Mouse (Mus musculus): ENCODE results near the gene Lhfpl2. TPM values are rescaled to one million over a fixed set of nuclear protein-coding genes. Genes with fewer than 3 reads are reported as not detected.

Lhfpl2 gene
- polyA plus RNA-seq, 1 experiment from 2014 or later: 41.2 TPM

DNA sequence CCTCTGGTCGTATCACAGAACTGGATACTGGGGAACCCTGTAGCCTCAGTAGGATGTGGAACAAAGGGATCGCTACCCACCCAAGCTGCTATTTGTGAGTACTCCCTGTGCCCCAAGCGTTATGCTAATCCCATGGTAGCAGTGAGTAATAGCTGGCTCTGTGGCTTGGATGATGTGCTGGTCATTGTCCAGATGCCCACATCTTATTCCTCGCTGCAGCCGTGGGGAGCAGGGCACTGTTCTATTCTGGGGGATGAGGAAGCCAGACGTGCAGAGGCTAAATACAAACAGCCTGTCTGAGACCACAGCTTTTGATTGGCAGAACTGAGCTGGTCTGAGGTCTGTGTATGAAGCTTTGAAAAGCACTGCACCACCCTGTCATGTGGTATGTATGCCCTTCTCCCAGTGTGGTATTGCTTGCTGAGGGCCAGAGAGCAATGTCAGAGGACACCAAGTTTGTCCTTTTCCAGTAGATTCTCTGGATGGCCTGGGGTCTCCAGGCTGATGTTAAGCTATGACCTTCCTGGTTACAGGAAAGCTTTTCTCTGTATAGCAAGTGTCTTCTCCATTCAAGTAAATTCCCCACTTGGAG lies 111.8 kb downstream of the Lhfpl2 start:
- H3K4me2 ChIP-seq (ENCODE audit: low read depth, low read length): no peak overlapping the region
- ATAC-seq (replicated peaks; ENCODE audit: insufficient number of reproducible peaks, low FRiP score, low TSS enrichment, low read depth) (no peak), DNase-seq (ENCODE audit: low spot score) (no peak)
- H3K27ac ChIP-seq (replicated peaks; ENCODE audit: low read depth, low read length): no peak overlapping the region
- no peak overlapping the region for H3K9ac ChIP-seq (replicated peaks; ENCODE audit: low read length)
- 65% methylated on average over 6 of the region's 6 CpGs for WGBS
- H3K4me3 ChIP-seq (ENCODE audit: low read depth, low read length): no peak overlapping the region
- H3K9me3 ChIP-seq (replicated peaks; ENCODE audit: control insufficient read depth, low read length): no peaks in the 10 kb centered on the region
- no peaks in the 10 kb centered on the region for H3K27me3 ChIP-seq (ENCODE audit: control insufficient read depth, insufficient read depth, low read length)
- no peaks in the 10 kb centered on the region for H3K36me3 ChIP-seq (replicated peaks; ENCODE audit: control insufficient read depth, insufficient read depth, low read depth, low read length)
- peaks cover 2% of the 10 kb centered on the region for H3K4me1 ChIP-seq (ENCODE audit: control insufficient read depth, insufficient read depth, low read length)

DNA sequence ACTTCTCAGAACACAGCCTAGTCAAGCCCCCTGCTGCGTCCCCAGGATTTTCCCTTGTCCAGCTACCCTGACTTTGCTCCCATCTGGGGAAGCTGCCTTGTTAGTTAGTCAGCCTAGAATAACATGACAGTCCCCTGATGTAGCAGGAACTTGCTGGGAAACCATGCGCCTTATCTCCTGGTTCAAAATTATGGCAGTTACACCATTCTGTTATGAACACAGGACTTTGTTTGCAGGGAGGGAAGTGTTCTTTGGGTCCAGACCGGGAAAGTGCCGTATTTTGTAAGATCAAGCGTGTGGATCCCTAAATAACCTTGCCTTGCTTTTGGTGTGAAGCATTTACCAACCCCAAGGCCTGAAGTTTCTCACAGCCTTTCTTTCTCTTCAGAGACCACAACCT lies 114.0 kb downstream of the Lhfpl2 start:
- DNase-seq (ENCODE audit: low spot score) (no peak), ATAC-seq (replicated peaks; ENCODE audit: insufficient number of reproducible peaks, low FRiP score, low TSS enrichment, low read depth) (no peak)
- Histone ChIP-seq H3K4me1 (ENCODE audit: control insufficient read depth, insufficient read depth, low read length) (peaks cover 3% of the 10 kb centered on the region), H3K27ac (replicated peaks; ENCODE audit: low read depth, low read length) (no peak overlapping the region), H3K9me3 (replicated peaks; ENCODE audit: control insufficient read depth, low read length) (no peaks in the 10 kb centered on the region), H3K9ac (replicated peaks; ENCODE audit: low read length) (no peak overlapping the region), H3K36me3 (replicated peaks; ENCODE audit: control insufficient read depth, insufficient read depth, low read depth, low read length) (no peaks in the 10 kb centered on the region), H3K4me2 (ENCODE audit: low read depth, low read length) (no peak overlapping the region), H3K27me3 (ENCODE audit: control insufficient read depth, insufficient read depth, low read length) (no peaks in the 10 kb centered on the region), H3K4me3 (ENCODE audit: low read depth, low read length) (no peak overlapping the region)
- WGBS: 60% methylated on average over 5 of the region's 5 CpGs

DNA sequence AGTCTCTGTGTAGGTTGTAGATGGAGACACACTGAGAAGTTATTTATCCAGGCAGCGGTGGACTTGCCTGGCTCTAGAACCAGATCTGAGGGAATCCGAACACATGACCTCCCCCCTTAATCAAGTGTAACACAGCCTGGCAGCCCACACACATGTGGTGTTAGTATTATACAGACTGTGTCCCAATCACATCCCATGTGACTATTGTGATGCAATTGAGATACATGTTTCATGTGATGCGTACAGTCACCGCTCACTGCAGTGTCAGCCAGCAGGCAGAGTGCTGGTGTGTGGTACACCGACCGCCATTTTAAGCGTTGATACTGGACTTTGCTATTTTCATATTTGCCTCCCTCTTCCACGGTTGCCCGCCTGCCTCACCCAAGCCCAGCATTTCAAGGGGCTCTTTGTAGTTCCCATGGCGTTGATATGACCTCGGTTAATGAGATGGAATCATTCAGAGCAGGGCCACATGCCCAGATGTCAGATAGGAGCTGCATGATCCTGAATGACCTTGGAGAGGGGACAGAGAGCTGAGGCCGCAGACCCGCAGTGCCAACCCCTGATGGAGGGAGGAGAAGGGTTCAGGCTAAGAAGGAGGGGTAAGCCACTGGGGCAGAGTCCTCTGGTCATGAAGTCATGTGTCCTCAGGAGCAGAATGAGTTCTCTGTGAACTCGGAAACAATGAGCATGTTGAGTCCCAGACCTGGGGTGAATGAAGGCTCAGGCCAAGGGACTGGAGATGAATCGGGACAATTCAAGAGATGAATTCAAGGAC lies 115.1 kb downstream of the Lhfpl2 start:
- WGBS: 72% methylated on average over 15 of the region's 15 CpGs
- Histone ChIP-seq H3K9ac (replicated peaks; ENCODE audit: low read length) (no peak overlapping the region), H3K27me3 (ENCODE audit: control insufficient read depth, insufficient read depth, low read length) (no peaks in the 10 kb centered on the region), H3K4me2 (ENCODE audit: low read depth, low read length) (no peak overlapping the region), H3K9me3 (replicated peaks; ENCODE audit: control insufficient read depth, low read length) (no peaks in the 10 kb centered on the region), H3K27ac (replicated peaks; ENCODE audit: low read depth, low read length) (no peak overlapping the region), H3K4me3 (ENCODE audit: low read depth, low read length) (no peak overlapping the region), H3K4me1 (ENCODE audit: control insufficient read depth, insufficient read depth, low read length) (peaks cover 3% of the 10 kb centered on the region), H3K36me3 (replicated peaks; ENCODE audit: control insufficient read depth, insufficient read depth, low read depth, low read length) (no peaks in the 10 kb centered on the region)
- no peak for DNase-seq (ENCODE audit: low spot score)
- no peak for ATAC-seq (replicated peaks; ENCODE audit: insufficient number of reproducible peaks, low FRiP score, low TSS enrichment, low read depth)

DNA sequence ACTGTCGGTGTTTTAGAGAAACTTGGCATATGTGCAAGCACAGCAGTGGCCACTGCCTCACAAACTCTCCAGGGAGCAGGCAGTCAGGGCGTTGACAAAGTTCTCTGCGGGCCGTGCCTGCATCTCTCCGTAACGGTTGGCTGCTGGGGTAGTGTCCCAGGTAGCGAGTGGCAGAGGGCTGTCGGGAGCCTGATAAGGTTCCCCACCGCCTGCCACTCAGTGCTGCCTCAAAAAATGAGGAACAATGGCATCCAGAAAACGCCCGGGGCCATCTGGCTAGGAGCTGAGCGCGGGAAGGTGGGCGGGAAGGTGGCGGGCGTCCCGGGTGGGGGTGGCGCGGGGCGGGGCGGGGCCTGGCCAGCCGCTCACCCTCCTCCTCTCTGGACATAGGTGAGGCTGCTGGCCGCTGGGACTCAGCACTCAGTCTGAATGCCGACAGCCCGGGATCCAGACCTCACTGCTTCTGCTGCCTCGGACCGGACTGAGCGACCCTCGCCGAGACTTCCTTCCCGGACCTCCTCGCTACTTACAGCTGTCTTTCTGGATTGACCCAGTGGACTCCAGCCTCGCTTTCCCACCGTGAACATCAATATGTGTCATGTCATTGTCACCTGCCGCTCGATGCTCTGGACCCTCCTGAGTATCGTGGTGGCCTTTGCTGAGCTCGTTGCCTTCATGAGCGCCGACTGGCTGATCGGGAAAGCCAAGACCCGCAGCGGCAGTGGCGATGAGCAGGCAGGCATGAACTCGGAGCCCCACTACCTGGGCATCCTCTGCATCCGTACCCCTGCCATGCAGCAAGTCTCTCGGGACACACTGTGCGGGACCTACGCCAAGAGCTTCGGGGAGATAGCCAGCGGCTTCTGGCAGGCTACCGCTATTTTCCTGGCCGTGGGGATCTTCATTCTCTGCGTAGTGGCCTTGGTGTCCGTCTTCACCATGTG lies 116.3 kb downstream of the Lhfpl2 start:
- 2% methylated on average over 41 of the region's 55 CpGs for WGBS
- H3K9ac ChIP-seq (replicated peaks; ENCODE audit: low read length): peak overlapping the region; percentile 59
- H3K27me3 ChIP-seq (ENCODE audit: control insufficient read depth, insufficient read depth, low read length): no peaks in the 10 kb centered on the region
- no peaks in the 10 kb centered on the region for H3K9me3 ChIP-seq (replicated peaks; ENCODE audit: control insufficient read depth, low read length)
- ATAC-seq (replicated peaks; ENCODE audit: insufficient number of reproducible peaks, low FRiP score, low TSS enrichment, low read depth): peak; percentile 49; the same call in 1 of the 2 replicates
- peak overlapping the region; percentile 46 for H3K4me3 ChIP-seq (ENCODE audit: low read depth, low read length)
- peak; percentile 70 for DNase-seq (ENCODE audit: low spot score)
- peak overlapping the region; percentile 91 for H3K4me2 ChIP-seq (ENCODE audit: low read depth, low read length)
- H3K4me1 ChIP-seq (ENCODE audit: control insufficient read depth, insufficient read depth, low read length): peaks cover 3% of the 10 kb centered on the region
- H3K36me3 ChIP-seq (replicated peaks; ENCODE audit: control insufficient read depth, insufficient read depth, low read depth, low read length): no peaks in the 10 kb centered on the region
- no peak overlapping the region for H3K27ac ChIP-seq (replicated peaks; ENCODE audit: low read depth, low read length)

DNA sequence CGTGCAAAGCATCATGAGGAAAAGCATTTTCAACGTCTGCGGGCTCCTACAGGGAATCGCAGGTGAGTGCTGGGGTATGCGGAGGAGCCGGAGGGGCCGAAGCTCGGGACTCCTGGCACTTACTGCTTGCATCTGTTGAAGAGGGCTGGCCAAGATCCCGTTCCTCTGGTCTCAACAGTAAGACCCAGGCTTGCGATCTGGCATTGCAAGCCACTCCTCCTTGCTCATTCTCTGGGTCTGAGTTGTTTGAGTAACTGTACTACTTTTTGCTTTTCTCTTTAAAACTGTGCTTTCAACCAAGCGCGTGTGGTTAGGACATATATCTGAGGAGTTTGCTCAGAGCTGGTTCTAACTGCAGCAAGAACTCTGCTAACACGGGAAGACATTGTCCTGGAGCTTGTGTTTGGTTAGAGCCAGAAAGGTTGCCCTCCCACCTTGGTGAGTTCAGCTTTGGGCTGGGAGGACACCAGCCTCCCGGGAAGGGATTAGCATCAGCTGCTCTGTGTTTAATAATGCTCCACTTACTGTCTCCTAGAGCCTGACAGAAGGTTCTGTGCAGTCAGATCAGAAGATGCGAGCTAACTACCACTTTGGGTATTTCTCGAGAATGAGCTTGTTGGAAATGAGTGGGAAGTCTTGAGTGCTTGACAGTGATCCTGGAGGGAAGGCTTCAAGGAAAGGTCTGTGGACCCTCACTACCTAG lies 117.1 kb downstream of the Lhfpl2 start:
- H3K9ac ChIP-seq (replicated peaks; ENCODE audit: low read length): peak overlapping the region; percentile 59
- H3K9me3 ChIP-seq (replicated peaks; ENCODE audit: control insufficient read depth, low read length): no peaks in the 10 kb centered on the region
- no peaks in the 10 kb centered on the region for H3K36me3 ChIP-seq (replicated peaks; ENCODE audit: control insufficient read depth, insufficient read depth, low read depth, low read length)
- no peaks in the 10 kb centered on the region for H3K27me3 ChIP-seq (ENCODE audit: control insufficient read depth, insufficient read depth, low read length)
- no peak overlapping the region for H3K27ac ChIP-seq (replicated peaks; ENCODE audit: low read depth, low read length)
- H3K4me3 ChIP-seq (ENCODE audit: low read depth, low read length): peak overlapping the region; percentile 46
- DNase-seq (ENCODE audit: low spot score): no peak
- WGBS: 18% methylated on average over 16 of the region's 16 CpGs
- H3K4me2 ChIP-seq (ENCODE audit: low read depth, low read length): peak overlapping the region; percentile 91
- peaks cover 3% of the 10 kb centered on the region for H3K4me1 ChIP-seq (ENCODE audit: control insufficient read depth, insufficient read depth, low read length)
- no peak for ATAC-seq (replicated peaks; ENCODE audit: insufficient number of reproducible peaks, low FRiP score, low TSS enrichment, low read depth)

DNA sequence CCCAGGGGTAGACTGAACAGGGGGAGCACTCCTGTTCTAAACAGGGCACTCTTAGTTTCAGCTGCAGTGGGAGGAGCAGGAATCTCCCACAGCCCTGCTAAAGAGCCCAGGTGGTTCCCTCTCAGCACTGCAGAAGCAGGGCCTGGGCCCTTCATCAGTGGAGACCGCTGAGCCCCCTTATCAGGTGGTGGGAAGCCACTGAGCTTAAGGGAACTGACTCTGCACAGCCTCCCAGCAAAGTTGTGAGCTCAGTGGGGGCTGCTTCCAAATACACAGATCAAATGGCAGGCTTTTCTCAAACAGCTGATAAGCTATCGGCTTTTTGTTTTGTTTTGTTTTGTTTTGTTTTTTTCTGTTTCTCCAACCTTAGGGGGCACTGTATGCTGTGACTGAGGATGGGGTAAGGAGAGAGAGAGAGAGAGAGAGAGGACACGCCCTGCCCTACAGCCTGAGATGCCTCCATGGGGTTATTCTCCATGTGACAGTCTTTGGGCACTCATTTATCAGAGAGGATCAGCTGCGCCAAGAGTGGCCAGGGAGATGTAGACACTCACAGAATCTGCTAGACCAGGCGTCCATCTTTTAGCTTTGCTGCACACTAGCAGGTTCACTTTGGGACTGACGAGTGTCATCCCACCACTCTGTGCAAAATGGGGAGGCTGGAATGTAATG lies 117.9 kb downstream of the Lhfpl2 start:
- Histone ChIP-seq H3K4me1 (ENCODE audit: control insufficient read depth, insufficient read depth, low read length) (peaks cover 3% of the 10 kb centered on the region), H3K27me3 (ENCODE audit: control insufficient read depth, insufficient read depth, low read length) (no peaks in the 10 kb centered on the region), H3K9ac (replicated peaks; ENCODE audit: low read length) (no peak overlapping the region), H3K9me3 (replicated peaks; ENCODE audit: control insufficient read depth, low read length) (no peaks in the 10 kb centered on the region), H3K27ac (replicated peaks; ENCODE audit: low read depth, low read length) (no peak overlapping the region), H3K4me3 (ENCODE audit: low read depth, low read length) (no peak overlapping the region), H3K36me3 (replicated peaks; ENCODE audit: control insufficient read depth, insufficient read depth, low read depth, low read length) (no peaks in the 10 kb centered on the region), H3K4me2 (ENCODE audit: low read depth, low read length) (no peak overlapping the region)
- DNase-seq (ENCODE audit: low spot score) (no peak), ATAC-seq (replicated peaks; ENCODE audit: insufficient number of reproducible peaks, low FRiP score, low TSS enrichment, low read depth) (no peak)
- 67% methylated on average over 6 of the region's 6 CpGs for WGBS

DNA sequence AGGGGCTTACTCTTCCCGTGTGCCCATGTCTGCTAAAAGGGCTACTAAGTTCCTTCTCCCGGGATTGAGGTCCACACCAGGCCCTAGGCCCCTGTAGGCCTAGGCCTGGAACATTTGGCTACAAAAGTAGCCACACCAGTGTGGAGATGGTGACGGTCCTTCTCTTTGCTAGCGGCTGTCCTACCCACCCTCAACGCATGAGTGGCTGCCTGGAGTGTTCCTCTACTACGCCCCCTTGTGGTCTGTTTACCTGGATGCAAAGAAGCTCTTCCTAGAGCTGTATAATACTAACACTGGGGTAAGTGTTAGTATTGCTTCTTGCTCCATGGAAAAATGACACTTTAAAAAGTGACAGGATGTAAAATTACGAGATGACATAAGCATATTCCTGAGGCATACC lies 119.6 kb downstream of the Lhfpl2 start:
- DNase-seq (ENCODE audit: low spot score) (peak; percentile 57), ATAC-seq (replicated peaks; ENCODE audit: insufficient number of reproducible peaks, low FRiP score, low TSS enrichment, low read depth) (no peak)
- H3K27me3 ChIP-seq (ENCODE audit: control insufficient read depth, insufficient read depth, low read length): no peaks in the 10 kb centered on the region
- no peaks in the 10 kb centered on the region for H3K9me3 ChIP-seq (replicated peaks; ENCODE audit: control insufficient read depth, low read length)
- H3K27ac ChIP-seq (replicated peaks; ENCODE audit: low read depth, low read length): no peak overlapping the region
- H3K4me1 ChIP-seq (ENCODE audit: control insufficient read depth, insufficient read depth, low read length): peaks cover 3% of the 10 kb centered on the region
- no peak overlapping the region for H3K4me2 ChIP-seq (ENCODE audit: low read depth, low read length)
- no peak overlapping the region for H3K9ac ChIP-seq (replicated peaks; ENCODE audit: low read length)
- H3K36me3 ChIP-seq (replicated peaks; ENCODE audit: control insufficient read depth, insufficient read depth, low read depth, low read length): no peaks in the 10 kb centered on the region
- 52% methylated on average over 7 of the region's 7 CpGs for WGBS
- H3K4me3 ChIP-seq (ENCODE audit: low read depth, low read length): no peak overlapping the region
